Mouse (Mus musculus) granulocyte monocyte progenitor cell, adult 5-6 weeks (primary cell): ENCODE data around the gene Wnt9a. TPM values are rescaled to one million over a fixed set of nuclear protein-coding genes. Genes with fewer than 3 reads are reported as not detected.
A peak's percentile ranks its signal among the peaks of the same experiment; 100 is the strongest.
"Not testable (repeated sequence)": the region's sequence is repeated elsewhere in the genome, so short reads cannot be mapped to it uniquely, and the experiment has no call there.

ENCODE experiments used
- ATAC-seq: replicated peaks from 2 replicates; pipeline ENCODE4 v1.8.0; 2016; ENCODE audit warnings: mild to moderate bottlenecking, moderate TSS enrichment, inconsistent platforms; ENCODE audit not compliant: poor library complexity, severe bottlenecking
- total RNA-seq, 2 experiments: library from RNA; stranded (forward) in 1 of 2; stranded (reverse) in 1 of 2; fragments of 200-712, 200-1000 nt in 1 of 2; fragments of >200 nt in 1 of 2; fragmentation: Nextera tagmentation in 1 of 2; gene quantifications; 2 replicates each; pipeline ENCODE4 v1.2.3; 2014 to 2017

The Wnt9a gene
- total RNA-seq, 2 experiments from 2014 or later: not detected

- not testable (repeated sequence) for ATAC-seq
Measured at GRCm38 (mm10) chr11:59301053-59301452, 5.7 kb upstream of the Wnt9a start.

- peak; percentile 82 for ATAC-seq
Measured at GRCm38 (mm10) chr11:59302700-59303569, 3.8 kb upstream of the Wnt9a start.

GRCm38 (mm10) chr11:59305008-59305820 is 1.5 kb upstream of the Wnt9a start:
- no peak for ATAC-seq

- ATAC-seq: no peak
Measured at GRCm38 (mm10) chr11:59305821-59306215, 910 bp upstream of the Wnt9a start.

- ATAC-seq: peak; percentile 61
Measured at GRCm38 (mm10) chr11:59307422-59308163, 865 bp downstream of the Wnt9a start.

- ATAC-seq: peak; percentile 21; the same call in 1 of the 2 replicates
Measured at GRCm38 (mm10) chr11:59308164-59308542, 1.4 kb downstream of the Wnt9a start.

GRCm38 (mm10) chr11:59308625-59309024 is 1.9 kb downstream of the Wnt9a start:
- no peak for ATAC-seq

GRCm38 (mm10) chr11:59309106-59309805 is 2.5 kb downstream of the Wnt9a start:
- no peak for ATAC-seq

GRCm38 (mm10) chr11:59309976-59310375 is 3.2 kb downstream of the Wnt9a start:
- ATAC-seq: no peak

- no peak for ATAC-seq
Measured at GRCm38 (mm10) chr11:59312060-59312459, 5.3 kb downstream of the Wnt9a start.

- no peak for ATAC-seq
Measured at GRCm38 (mm10) chr11:59312501-59312900, 5.8 kb downstream of the Wnt9a start.

- ATAC-seq: peak; percentile 48; the same call in 1 of the 2 replicates
Measured at GRCm38 (mm10) chr11:59313029-59313811, 6.5 kb downstream of the Wnt9a start.

- no peak for ATAC-seq
Measured at GRCm38 (mm10) chr11:59313944-59314343, 7.2 kb downstream of the Wnt9a start.

GRCm38 (mm10) chr11:59316517-59316916 is 9.8 kb downstream of the Wnt9a start:
- no peak for ATAC-seq

GRCm38 (mm10) chr11:59322988-59323387 is 16.3 kb downstream of the Wnt9a start:
- ATAC-seq: no peak

GRCm38 (mm10) chr11:59324777-59325176 is 18.0 kb downstream of the Wnt9a start:
- no peak for ATAC-seq

- ATAC-seq: no peak
Measured at GRCm38 (mm10) chr11:59327625-59328024, 20.9 kb downstream of the Wnt9a start.

GRCm38 (mm10) chr11:59329616-59330015 is 22.9 kb downstream of the Wnt9a start:
- ATAC-seq: no peak

- peak; percentile 76 for ATAC-seq
Measured at GRCm38 (mm10) chr11:59330560-59330959, 23.8 kb downstream of the Wnt9a start.
